Mouse (Mus musculus) midbrain, embryonic 16.5 days (tissue): ENCODE results near the gene C6. TPM values are rescaled to one million over a fixed set of nuclear protein-coding genes. Genes with fewer than 3 reads are reported as not detected.

Experiments
- polyA plus RNA-seq: library from polyadenylated mRNA; unstranded; fragments of >200 nt; fragmentation: Nextera tagmentation; extraction: Ambion mirVana; gene quantifications from 2 replicates; pipeline ENCODE4 v1.2.1, GENCODE M21; 2015

The C6 gene
- polyA plus RNA-seq, 1 experiment from 2014 or later, result not detected

Other genes starting within 250 kb of the C6 start
- gene Mroh2b, start 171.6 kb downstream of the C6 start, polyA plus RNA-seq, result not detected in 2 replicates